Mouse (Mus musculus) cerebellum, adult (tissue): Measurements from ENCODE around the gene Dok4.
"Not testable (repeated sequence)": the region's sequence is repeated elsewhere in the genome, so short reads cannot be mapped to it uniquely, and the experiment has no call there.

ENCODE experiments used
- ATAC-seq: cut with Nextera tagmentation; 2 replicates; pipeline ENCODE4 v1.9.2; 2017; ENCODE audit warnings: mild to moderate bottlenecking, moderate library complexity, mixed read lengths; ENCODE audit not compliant: insufficient number of reproducible peaks, low FRiP score, low TSS enrichment

The Dok4 gene

GRCm38 (mm10) chr8:94857011-94857345, 19.2 kb downstream of the Dok4 start:
- peak; percentile 60 for ATAC-seq

DNA sequence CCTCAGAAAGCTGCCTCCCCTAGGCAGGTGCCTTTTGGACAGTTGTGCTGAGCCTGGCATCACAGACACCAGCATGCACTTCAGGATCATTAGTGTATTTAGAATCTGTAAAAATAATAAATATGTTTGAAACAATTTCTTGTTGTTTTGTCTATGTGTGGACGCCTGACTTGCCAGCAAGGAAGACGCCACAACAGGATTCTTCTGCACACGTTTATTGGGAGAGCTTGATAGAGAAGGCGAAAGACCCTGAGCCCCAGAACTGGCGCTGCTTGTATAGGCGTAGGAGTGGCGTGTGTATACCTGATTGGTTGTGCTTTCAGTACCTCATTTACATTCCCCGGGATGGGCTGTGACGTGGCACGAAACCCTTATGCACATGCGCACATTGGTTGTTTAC, 21.4 kb downstream of the Dok4 start:
- not testable (repeated sequence) for ATAC-seq

GRCm38 (mm10) chr8:94850049-94850448, 26.1 kb downstream of the Dok4 start:
- ATAC-seq: no peak

GRCm38 (mm10) chr8:94841183-94841582, 34.9 kb downstream of the Dok4 start:
- no peak for ATAC-seq

- ATAC-seq: peak; percentile 64
Measured at GRCm38 (mm10) chr8:94838600-94838999, 37.5 kb downstream of the Dok4 start.

GRCm38 (mm10) chr8:94837662-94838574, 38.2 kb downstream of the Dok4 start, which contains the start of the genes Coq9 and Ciapin1:
Coq9 (plus strand) TSS chr8:94838321.
Ciapin1 (minus strand) TSS chr8:94838358.
- ATAC-seq: peak; percentile 96

GRCm38 (mm10) chr8:94836456-94837240, 39.5 kb downstream of the Dok4 start:
- ATAC-seq: no peak

GRCm38 (mm10) chr8:94835751-94836150, 40.4 kb downstream of the Dok4 start:
- not testable (repeated sequence) for ATAC-seq

- ATAC-seq: not testable (repeated sequence)
Measured at GRCm38 (mm10) chr8:94833901-94834405, 42.2 kb downstream of the Dok4 start.

GRCm38 (mm10) chr8:94828284-94828683, 47.8 kb downstream of the Dok4 start:
- ATAC-seq: no peak

GRCm38 (mm10) chr8:94826210-94826609, 49.9 kb downstream of the Dok4 start:
- no peak for ATAC-seq

GRCm38 (mm10) chr8:94825170-94825569, 51.0 kb downstream of the Dok4 start:
- no peak for ATAC-seq

DNA sequence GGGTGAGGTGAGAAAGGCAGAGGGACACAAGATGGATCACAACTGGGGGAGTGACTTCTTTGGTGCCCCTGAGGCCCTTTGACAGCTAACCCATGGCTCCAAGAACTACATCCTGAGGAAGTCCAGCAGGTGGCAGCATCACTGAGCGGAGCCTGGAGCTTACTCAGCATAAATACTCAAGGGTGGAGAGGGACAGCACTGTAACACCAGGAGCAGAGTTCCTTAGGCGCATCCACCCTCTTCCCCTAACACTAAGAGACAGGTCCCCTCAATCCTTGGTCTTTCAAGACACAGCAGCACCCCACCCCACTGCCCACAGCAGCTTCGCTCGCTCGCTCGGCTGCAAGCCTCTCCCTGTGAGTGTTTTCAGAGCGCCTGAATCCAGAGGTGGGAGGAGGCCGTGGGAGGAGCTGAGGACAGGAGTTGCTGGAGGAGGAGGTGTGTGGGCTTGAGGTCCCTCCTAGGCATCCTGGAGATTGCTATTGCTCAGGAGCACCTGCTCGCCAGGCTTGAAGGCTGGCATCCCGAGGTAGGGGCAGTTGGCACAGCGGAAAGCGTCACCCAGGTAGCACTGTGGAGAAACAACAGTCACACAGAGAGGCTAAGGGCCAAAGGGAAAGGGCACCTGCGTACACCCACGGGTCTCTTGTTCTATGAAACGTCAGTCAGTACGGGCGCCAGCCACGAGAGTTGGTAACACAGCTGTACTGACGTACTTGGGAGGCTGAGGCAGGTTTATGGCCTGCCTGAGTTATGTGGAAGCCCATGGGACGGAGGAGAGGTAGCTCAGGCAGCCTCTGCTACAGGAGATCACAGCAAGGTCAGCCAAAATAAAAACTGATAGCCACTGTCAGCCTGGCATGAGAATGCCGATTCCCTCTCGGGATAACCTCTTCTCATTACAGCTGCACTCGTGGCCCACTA, 53.2 kb downstream of the Dok4 start:
- peak; percentile 60 for ATAC-seq

DNA sequence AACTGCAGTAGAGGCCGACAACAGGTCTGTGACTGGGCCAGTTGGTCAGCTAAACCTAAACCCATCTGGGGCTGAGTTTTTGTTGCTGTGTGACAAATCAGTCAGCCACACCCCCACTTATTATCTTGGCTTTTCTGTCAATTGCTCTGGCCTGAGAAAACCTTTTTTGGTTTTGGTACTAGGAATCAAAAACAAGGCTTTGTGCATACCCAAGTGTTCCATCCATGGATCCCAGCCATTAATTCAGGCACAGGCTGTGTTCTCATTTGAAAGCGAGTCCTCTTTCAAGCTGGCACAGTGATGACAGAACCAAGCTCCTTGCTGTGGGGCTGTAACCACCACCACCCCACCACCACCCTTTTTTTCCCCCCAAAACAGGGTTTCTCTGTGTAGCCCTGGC, 54.7 kb downstream of the Dok4 start:
- ATAC-seq: no peak

DNA sequence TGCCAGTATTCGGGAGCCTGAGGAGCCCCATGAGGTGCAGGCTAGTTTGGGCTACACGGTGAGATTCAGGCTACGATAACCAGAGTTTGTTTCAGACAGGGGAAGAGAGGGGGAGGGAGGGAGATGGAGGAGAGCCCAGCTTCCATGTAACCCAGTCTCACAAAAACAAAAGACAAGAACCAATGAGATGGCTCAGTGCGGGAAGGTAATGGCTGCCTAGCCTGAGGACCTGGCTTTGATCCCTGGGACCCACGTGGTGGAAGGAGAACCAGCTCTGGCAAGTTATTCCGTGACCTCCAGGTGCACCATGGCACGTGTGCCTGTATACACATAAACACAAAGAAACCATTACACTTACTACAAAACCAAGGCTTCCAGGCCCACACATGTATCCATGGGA, 55.6 kb downstream of the Dok4 start:
- ATAC-seq: no peak

DNA sequence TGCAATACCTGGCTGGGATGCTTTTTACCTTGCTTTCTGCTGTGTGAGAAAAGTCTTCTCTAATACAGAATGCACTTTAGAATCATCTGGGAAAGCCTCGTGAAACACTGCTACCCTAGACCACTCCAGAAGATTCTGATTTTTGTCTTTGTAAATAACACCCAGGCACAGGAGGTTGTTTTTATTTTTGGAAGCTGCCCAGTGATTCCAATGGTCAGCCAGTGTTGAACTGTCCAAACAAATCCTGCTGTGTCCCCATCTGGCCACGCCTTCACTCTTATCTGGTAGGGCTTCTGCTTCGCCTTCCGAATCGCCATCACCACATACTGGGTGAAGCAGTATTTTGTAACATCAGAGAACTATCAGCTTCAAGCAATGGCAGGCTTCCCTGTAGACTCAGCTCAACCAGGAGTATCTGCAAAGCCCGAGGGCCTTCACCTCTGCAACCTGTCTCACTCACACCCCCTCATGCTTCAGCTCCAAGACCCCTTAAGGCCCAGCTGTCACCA, 56.4 kb downstream of the Dok4 start:
- no peak for ATAC-seq

GRCm38 (mm10) chr8:94817933-94818332, 58.2 kb downstream of the Dok4 start:
- ATAC-seq: no peak

- ATAC-seq: no peak
Measured at GRCm38 (mm10) chr8:94814556-94814955, 61.6 kb downstream of the Dok4 start.
